Mouse (Mus musculus): ENCODE measurements around the gene Scai. TPM values are rescaled to one million over a fixed set of nuclear protein-coding genes. Genes with fewer than 3 reads are reported as not detected.
"Not testable (repeated sequence)": the region's sequence is repeated elsewhere in the genome, so short reads cannot be mapped to it uniquely, and the experiment has no call there.

The Scai gene
- polyA plus RNA-seq, 1 experiment from 2014 or later, result 3.2 TPM

GRCm38 (mm10) chr2:39124167-39124566, 66.4 kb downstream of the Scai start:
- peaks cover 30% of the 10 kb centered on the region for H3K4me1 ChIP-seq
- ATAC-seq, result peak; percentile 93
- H3K9ac ChIP-seq, result no peak overlapping the region
- peaks cover 20% of the 10 kb centered on the region for H3K36me3 ChIP-seq
- no peaks in the 10 kb centered on the region for H3K27me3 ChIP-seq (replicated peaks)
- 50% methylated on average over 5 of the region's 5 CpGs for WGBS (ENCODE audit: insufficient replicate concordance)
- H3K4me3 ChIP-seq, result no peak overlapping the region
- peak overlapping the region; percentile 73 for H3K27ac ChIP-seq
- H3K4me2 ChIP-seq, result 0 out of 2 replicates have a peak overlapping the region, but pooled peaks have one; percentile 9
- no peaks in the 10 kb centered on the region for H3K9me3 ChIP-seq (replicated peaks)

- no peaks in the 10 kb centered on the region for H3K9me3 ChIP-seq (replicated peaks)
- peaks cover 34% of the 10 kb centered on the region for H3K36me3 ChIP-seq
- H3K27me3 ChIP-seq (replicated peaks), result no peaks in the 10 kb centered on the region
- H3K4me3 ChIP-seq, result no peak overlapping the region
- peaks cover 17% of the 10 kb centered on the region for H3K4me1 ChIP-seq
- no peak overlapping the region for H3K9ac ChIP-seq
- ATAC-seq, result no peak
- WGBS (ENCODE audit: insufficient replicate concordance), result 73% methylated on average over 5 of the region's 5 CpGs
- no peak overlapping the region for H3K4me2 ChIP-seq
- no peak overlapping the region for H3K27ac ChIP-seq
Observed at GRCm38 (mm10) chr2:39121137-39121536, 69.4 kb downstream of the Scai start.

- Histone ChIP-seq H3K9ac (no peak overlapping the region), H3K27ac (no peak overlapping the region), H3K9me3 (replicated peaks) (no peaks in the 10 kb centered on the region), H3K4me2 (no peak overlapping the region), H3K4me1 (peaks cover 10% of the 10 kb centered on the region; the same call in 1 of the 2 replicates), H3K4me3 (no peak overlapping the region), H3K36me3 (peaks cover 26% of the 10 kb centered on the region), H3K27me3 (replicated peaks) (no peaks in the 10 kb centered on the region)
- no peak for ATAC-seq
- WGBS (ENCODE audit: insufficient replicate concordance), result 78% methylated on average over 2 of the region's 2 CpGs
Observed at GRCm38 (mm10) chr2:39116583-39116982, 74.0 kb downstream of the Scai start.

- H3K9me3 ChIP-seq (replicated peaks), result no peaks in the 10 kb centered on the region
- H3K36me3 ChIP-seq, result peaks cover 15% of the 10 kb centered on the region
- H3K4me3 ChIP-seq, result no peak overlapping the region
- no peak overlapping the region for H3K9ac ChIP-seq
- no peak overlapping the region for H3K27ac ChIP-seq
- H3K27me3 ChIP-seq (replicated peaks), result no peaks in the 10 kb centered on the region
- no peak overlapping the region for H3K4me2 ChIP-seq
- ATAC-seq, result peak; percentile 58; the same call in 1 of the 2 replicates
- H3K4me1 ChIP-seq, result peaks cover 22% of the 10 kb centered on the region
- WGBS (ENCODE audit: insufficient replicate concordance), result 60% methylated on average over 7 of the region's 7 CpGs
Observed at GRCm38 (mm10) chr2:39114093-39114492, 76.4 kb downstream of the Scai start.

GRCm38 (mm10) chr2:39110514-39110913, 80.0 kb downstream of the Scai start:
- no peaks in the 10 kb centered on the region for H3K27me3 ChIP-seq (replicated peaks)
- no peak overlapping the region for H3K4me3 ChIP-seq
- peaks cover 3% of the 10 kb centered on the region; the same call in 1 of the 2 replicates for H3K36me3 ChIP-seq
- no peaks in the 10 kb centered on the region for H3K9me3 ChIP-seq (replicated peaks)
- ATAC-seq, result peak; percentile 55; the same call in 1 of the 2 replicates
- no peak overlapping the region for H3K4me2 ChIP-seq
- H3K27ac ChIP-seq, result 0 out of 2 replicates have a peak overlapping the region, but pooled peaks have one; percentile 5
- H3K4me1 ChIP-seq, result peaks cover 14% of the 10 kb centered on the region
- H3K9ac ChIP-seq, result no peak overlapping the region

GRCm38 (mm10) chr2:39109712-39110111, 80.8 kb downstream of the Scai start:
- H3K36me3 ChIP-seq; H3K27me3 ChIP-seq (replicated peaks); H3K9me3 ChIP-seq (replicated peaks); H3K9ac ChIP-seq; H3K4me3 ChIP-seq; H3K4me2 ChIP-seq: not testable (repeated sequence)
- peak; percentile 68 for ATAC-seq
- peaks cover 14% of the 10 kb centered on the region for H3K4me1 ChIP-seq
- 0 out of 2 replicates have a peak overlapping the region, but pooled peaks have one; percentile 5 for H3K27ac ChIP-seq

- not testable (repeated sequence) for H3K4me3 ChIP-seq; H3K9ac ChIP-seq; ATAC-seq; H3K27me3 ChIP-seq (replicated peaks); H3K9me3 ChIP-seq (replicated peaks); H3K4me1 ChIP-seq; H3K4me2 ChIP-seq; H3K27ac ChIP-seq
- 90% methylated on average over 1 of the region's 1 CpGs for whole genome bisulfite sequencing (ENCODE audit: insufficient replicate concordance)
- H3K36me3 ChIP-seq, result peaks cover 19% of the 10 kb centered on the region
Observed at GRCm38 (mm10) chr2:39099951-39100350, 90.6 kb downstream of the Scai start.

GRCm38 (mm10) chr2:39097993-39098392, 92.5 kb downstream of the Scai start:
- Histone ChIP-seq H3K36me3 (peaks cover 17% of the 10 kb centered on the region), H3K9ac (no peak overlapping the region), H3K4me1 (no peaks in the 10 kb centered on the region), H3K27me3 (replicated peaks) (no peaks in the 10 kb centered on the region), H3K9me3 (replicated peaks) (no peaks in the 10 kb centered on the region), H3K27ac (no peak overlapping the region), H3K4me3 (no peak overlapping the region), H3K4me2 (no peak overlapping the region)
- no peak for ATAC-seq

- H3K27me3 ChIP-seq (replicated peaks), result no peaks in the 10 kb centered on the region
- 90% methylated on average over 1 of the region's 1 CpGs for WGBS (ENCODE audit: insufficient replicate concordance)
- H3K27ac ChIP-seq, result no peak overlapping the region
- no peaks in the 10 kb centered on the region for H3K9me3 ChIP-seq (replicated peaks)
- H3K4me2 ChIP-seq, result no peak overlapping the region
- no peak for ATAC-seq
- H3K9ac ChIP-seq, result no peak overlapping the region
- no peaks in the 10 kb centered on the region for H3K4me1 ChIP-seq
- no peak overlapping the region for H3K4me3 ChIP-seq
- H3K36me3 ChIP-seq, result 0 out of 2 replicates have a peak, but pooled peaks cover 9% of the 10 kb centered on the region
Observed at GRCm38 (mm10) chr2:39091966-39092365, 98.6 kb downstream of the Scai start.

GRCm38 (mm10) chr2:39082706-39083105, 107.8 kb downstream of the Scai start:
- Histone ChIP-seq H3K4me1 (no peaks in the 10 kb centered on the region), H3K27me3 (replicated peaks) (no peaks in the 10 kb centered on the region), H3K9me3 (replicated peaks) (no peaks in the 10 kb centered on the region), H3K4me3 (no peak overlapping the region), H3K4me2 (no peak overlapping the region), H3K36me3 (peaks cover 22% of the 10 kb centered on the region; the same call in 1 of the 2 replicates), H3K9ac (peak overlapping the region; percentile 12; the same call in 1 of the 2 replicates), H3K27ac (no peak overlapping the region)
- WGBS (ENCODE audit: insufficient replicate concordance), result 74% methylated on average over 3 of the region's 3 CpGs
- ATAC-seq, result no peak

- Histone ChIP-seq H3K4me3 (no peak overlapping the region), H3K27ac (no peak overlapping the region), H3K4me1 (peaks cover 3% of the 10 kb centered on the region; the same call in 1 of the 2 replicates), H3K4me2 (no peak overlapping the region), H3K9ac (no peak overlapping the region), H3K27me3 (replicated peaks) (no peaks in the 10 kb centered on the region), H3K36me3 (no peaks in the 10 kb centered on the region), H3K9me3 (replicated peaks) (no peaks in the 10 kb centered on the region)
- no peak for ATAC-seq
Observed at GRCm38 (mm10) chr2:39070666-39071065, 119.9 kb downstream of the Scai start.

- peaks cover 10% of the 10 kb centered on the region for H3K4me1 ChIP-seq
- no peak overlapping the region for H3K4me2 ChIP-seq
- WGBS (ENCODE audit: insufficient replicate concordance), result 48% methylated on average over 1 of the region's 1 CpGs
Observed at GRCm38 (mm10) chr2:39069096-39069495, 121.4 kb downstream of the Scai start.

GRCm38 (mm10) chr2:39065400-39065987, 125.0 kb downstream of the Scai start, which contains the start of gene Golga1:
TSS of gene Golga1 (minus strand) at chr2:39065541.
- Histone ChIP-seq H3K9me3 (replicated peaks) (no peaks in the 10 kb centered on the region), H3K9ac (peak within 1 kb of the TSS; percentile 97), H3K27ac (peak within 1 kb of the TSS; percentile 94), H3K27me3 (replicated peaks) (no peaks in the 10 kb centered on the region), H3K36me3 (peaks cover 25% of the 10 kb centered on the region), H3K4me1 (peaks cover 12% of the 10 kb centered on the region), H3K4me3 (peak within 1 kb of the TSS; percentile 95), H3K4me2 (peak within 1 kb of the TSS; percentile 89)
- WGBS (ENCODE audit: insufficient replicate concordance), result under 1% methylated on average over 50 of the region's 50 CpGs
- ATAC-seq, result peak; percentile 95

More at GRCm38 (mm10) chr2:39069096-39069495, 121.4 kb downstream of the Scai start:
- Histone ChIP-seq H3K27ac (no peak overlapping the region), H3K9me3 (replicated peaks) (no peaks in the 10 kb centered on the region), H3K27me3 (replicated peaks) (no peaks in the 10 kb centered on the region), H3K9ac (no peak overlapping the region), H3K4me3 (no peak overlapping the region), H3K36me3 (no peaks in the 10 kb centered on the region)
- no peak for ATAC-seq

Data from liver, embryonic 12.5 days (tissue).